Mouse (Mus musculus) C2C12 (cell line): ENCODE measurements around the gene Pde10a.

ENCODE experiments used
- CEBPB ChIP-seq: IDR thresholded peaks from one replicate; pipeline ENCODE4 v1.6.1; 2011; ENCODE audit warnings: low read depth, mild to moderate bottlenecking, control low read depth, moderate library complexity
- CTCF ChIP-seq: IDR thresholded peaks from one replicate; pipeline ENCODE4 v1.5.1; 2011; ENCODE audit not compliant: control insufficient read depth, insufficient read depth, insufficient read length
- MYOD1 ChIP-seq: IDR thresholded peaks from one replicate; pipeline ENCODE4 v1.6.1; 2011; ENCODE audit warnings: low read depth; ENCODE audit not compliant: control insufficient read depth, insufficient read length

GRCm38 (mm10) chr17:8831001-8831400 is 305.8 kb downstream of the Pde10a start:
- no peak for TF ChIP-seq CTCF
- TF ChIP-seq MYOD1: no peak
- TF ChIP-seq CEBPB: no peak
